Mouse (Mus musculus): Measurements from ENCODE around the gene Gm20388. TPM values are rescaled to one million over a fixed set of nuclear protein-coding genes. Genes with fewer than 3 reads are reported as not detected.

The Gm20388 gene
- polyA plus RNA-seq, 1 experiment from 2014 or later: 9.3 TPM

GRCm38 (mm10) chr8:121115948-121116347 is 1205.3 kb downstream of the Gm20388 start, which contains the start of gene Foxc2:
Foxc2 (plus strand) TSS chr8:121116171.

GRCm38 (mm10) chr8:121127756-121128375 is 1217.2 kb downstream of the Gm20388 start, which contains the start of gene Foxl1:
Foxl1 (plus strand) TSS chr8:121127940.

GRCm38 (mm10) chr8:121544276-121544785 is 1633.7 kb downstream of the Gm20388 start, which contains the start of gene 1700018B08Rik:
1700018B08Rik (minus strand) TSS chr8:121544320.

GRCm38 (mm10) chr8:121578676-121579451 is 1668.2 kb downstream of the Gm20388 start, which contains the start of gene Fbxo31:
Fbxo31 (minus strand) TSS chr8:121578806.

GRCm38 (mm10) chr8:121590203-121591177 is 1679.8 kb downstream of the Gm20388 start, which contains the start of gene Map1lc3b:
Map1lc3b (plus strand) TSS chr8:121590361.

GRCm38 (mm10) chr8:121652774-121653323 is 1742.2 kb downstream of the Gm20388 start, which contains the start of gene Zcchc14:
Zcchc14 (minus strand) TSS chr8:121652901.

GRCm38 (mm10) chr8:121729323-121729722 is 1818.7 kb downstream of the Gm20388 start, which contains the start of gene Jph3:
Jph3 (plus strand) TSS chr8:121729623.

GRCm38 (mm10) chr8:121829048-121829776 is 1918.6 kb downstream of the Gm20388 start, which contains the start of gene Klhdc4:
Klhdc4 (minus strand) TSS chr8:121829569.

GRCm38 (mm10) chr8:121907587-121908248 is 1997.1 kb downstream of the Gm20388 start, which contains the start of gene Slc7a5:
Slc7a5 (minus strand) TSS chr8:121907694.

GRCm38 (mm10) chr8:121944831-121945230 is 2034.2 kb downstream of the Gm20388 start, which contains the start of gene Car5a:
Car5a (minus strand) TSS chr8:121944904.

GRCm38 (mm10) chr8:121949222-121949800 is 2038.7 kb downstream of the Gm20388 start, which contains the start of gene Banp:
Banp (plus strand) TSS chr8:121949750.

GRCm38 (mm10) chr8:122282035-122282358 is 2371.4 kb downstream of the Gm20388 start, which contains the start of gene Zfpm1:
Zfpm1 (plus strand) TSS chr8:122282141.

GRCm38 (mm10) chr8:122360696-122361416 is 2450.2 kb downstream of the Gm20388 start, which contains the start of gene Trhr2:
Trhr2 (minus strand) TSS chr8:122360746.

GRCm38 (mm10) chr8:122376365-122377231 is 2466.0 kb downstream of the Gm20388 start, which contains the start of gene Zc3h18:
Zc3h18 (plus strand) TSS chr8:122376609.

GRCm38 (mm10) chr8:122421376-122422070 is 2510.9 kb downstream of the Gm20388 start, which contains the start of gene Il17c:
Il17c (plus strand) TSS chr8:122422020.

GRCm38 (mm10) chr8:122432443-122433268 is 2522.0 kb downstream of the Gm20388 start, which contains the start of gene Cyba:
Cyba (minus strand) TSS chr8:122432930.

